Mouse (Mus musculus) forebrain, embryonic 12.5 days (tissue): ENCODE measurements at regions not wholly inside any gene's neighbourhood (a gene's known extent, or its start where the extent isn't known, plus 50 kb on each side); places are given as distances from the start of the nearest gene placed in this dataset.

Experiments
- ATAC-seq: fragments of 200-750 bp; cut with Nextera tagmentation; 2 replicates; pipeline ENCODE4 v1.8.0; 2017; ENCODE audit warnings: moderate TSS enrichment; ENCODE audit not compliant: low FRiP score
- H3K27ac ChIP-seq: fragments of 300-500 bp; sonication (generic); 2 replicates; pipeline ENCODE4 v1.5.1; 2016; ENCODE audit warnings: mild to moderate bottlenecking
- H3K27me3 ChIP-seq: fragments of 300-500 bp; sonication (generic); 2 replicates; pipeline ENCODE4 v1.6.1; 2016; ENCODE audit warnings: mild to moderate bottlenecking
- H3K36me3 ChIP-seq: fragments of 300-500 bp; sonication (generic); replicated peaks from 2 replicates; pipeline ENCODE4 v1.6.1; 2016; ENCODE audit warnings: mild to moderate bottlenecking
- H3K4me1 ChIP-seq: fragments of 300-500 bp; sonication (generic); 2 replicates; pipeline ENCODE4 v1.6.1; 2016
- H3K4me2 ChIP-seq: fragments of 300-500 bp; sonication (generic); 2 replicates; pipeline ENCODE4 v1.6.1; 2016; ENCODE audit warnings: mild to moderate bottlenecking, moderate library complexity
- H3K4me3 ChIP-seq: fragments of 300-500 bp; sonication (generic); replicated peaks from 2 replicates; pipeline ENCODE4 v1.5.1; 2016; ENCODE audit warnings: mild to moderate bottlenecking
- H3K9ac ChIP-seq: fragments of 300-500 bp; sonication (generic); 2 replicates; pipeline ENCODE4 v1.6.1; 2016; ENCODE audit warnings: mild to moderate bottlenecking
- H3K9me3 ChIP-seq: fragments of 300-500 bp; sonication (generic); 2 replicates; pipeline ENCODE4 v1.6.1; 2016
- WGBS: fragments of 180-500 bp; shearing (Covaris S2); methylation state at CpG from one replicate; pipeline ENCODE4 v1.1.7; 2016; 5-methylcytosine and 5-hydroxymethylcytosine counted together

DNA sequence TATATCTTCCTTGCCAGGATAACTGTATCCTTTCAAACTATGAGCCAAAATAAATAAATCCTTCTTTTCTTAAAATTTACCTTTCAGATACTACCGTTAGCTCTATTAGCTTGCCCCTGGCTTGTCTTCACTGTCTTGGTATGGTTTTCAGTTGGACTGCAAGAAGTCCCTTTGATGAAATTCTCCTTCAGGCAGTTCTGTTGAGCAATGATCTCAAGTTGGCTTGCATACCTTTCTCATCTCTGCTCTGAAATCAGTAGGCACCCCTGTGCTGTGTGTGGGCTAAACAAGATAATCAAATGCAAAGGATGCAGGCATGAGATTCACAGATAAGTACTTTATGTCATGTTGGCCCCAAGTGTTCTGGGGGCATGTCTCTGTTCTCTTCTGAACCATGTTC, 155.2 kb upstream of the Fst start:
- H3K4me2 ChIP-seq, result no peak overlapping the region
- no peaks in the 10 kb centered on the region for H3K9me3 ChIP-seq
- ATAC-seq, result no peak
- H3K27ac ChIP-seq, result no peak overlapping the region
- H3K4me3 ChIP-seq, result no peak overlapping the region
- H3K36me3 ChIP-seq, result no peaks in the 10 kb centered on the region
- H3K9ac ChIP-seq, result no peak overlapping the region
- no peaks in the 10 kb centered on the region for H3K4me1 ChIP-seq
- WGBS, result 94% methylated on average over 1 of the region's 1 CpGs
- H3K27me3 ChIP-seq, result no peaks in the 10 kb centered on the region

DNA sequence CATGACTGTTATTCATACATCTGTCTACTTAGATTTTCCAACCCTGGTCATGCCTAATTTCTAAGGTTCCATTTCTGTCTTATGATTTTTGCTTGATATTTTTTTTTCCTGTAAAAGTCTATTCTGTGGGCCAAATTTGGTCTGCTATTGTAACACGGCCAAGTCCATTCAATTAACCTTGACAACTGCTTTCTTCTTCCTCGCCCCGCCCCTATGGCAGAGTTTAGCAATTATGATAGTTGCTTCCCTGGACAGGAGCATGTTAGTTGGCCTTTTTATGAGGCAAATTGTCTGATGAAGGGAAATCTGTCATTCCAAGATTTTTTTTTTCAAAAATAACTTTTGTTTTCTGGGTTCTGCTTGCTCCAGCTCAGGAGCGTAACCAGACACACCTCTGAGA, 160.7 kb upstream of the Fst start:
- WGBS, result 89% methylated on average over 4 of the region's 4 CpGs
- Histone ChIP-seq H3K27me3 (no peaks in the 10 kb centered on the region), H3K9ac (no peak overlapping the region), H3K4me3 (no peak overlapping the region), H3K9me3 (no peaks in the 10 kb centered on the region), H3K27ac (no peak overlapping the region), H3K36me3 (no peaks in the 10 kb centered on the region), H3K4me1 (no peaks in the 10 kb centered on the region), H3K4me2 (no peak overlapping the region)
- ATAC-seq, result no peak

DNA sequence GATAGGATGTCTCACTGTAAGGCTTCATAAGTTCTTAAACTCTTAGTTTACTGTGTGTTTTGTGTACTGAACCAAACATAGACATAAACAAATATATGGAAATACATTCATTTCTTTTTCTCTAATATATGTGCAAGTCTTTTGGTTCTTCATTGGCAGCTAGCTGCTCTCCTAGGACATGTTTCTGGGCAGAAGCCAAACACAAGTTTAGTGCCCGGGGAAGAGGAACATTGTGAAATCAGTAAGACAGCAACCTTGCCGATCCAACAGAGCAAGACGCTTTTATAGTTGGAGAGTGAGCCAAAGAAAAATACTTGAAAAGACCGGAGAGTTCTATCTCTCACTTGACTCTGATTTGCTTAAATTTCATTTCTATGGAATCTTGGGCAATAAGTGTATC, 178.0 kb upstream of the Fst start:
- H3K36me3 ChIP-seq, result no peaks in the 10 kb centered on the region
- H3K27me3 ChIP-seq, result no peaks in the 10 kb centered on the region
- no peaks in the 10 kb centered on the region for H3K4me1 ChIP-seq
- ATAC-seq, result no peak
- no peak overlapping the region for H3K4me3 ChIP-seq
- no peak overlapping the region for H3K27ac ChIP-seq
- no peak overlapping the region for H3K4me2 ChIP-seq
- H3K9me3 ChIP-seq, result no peaks in the 10 kb centered on the region
- WGBS, result 95% methylated on average over 4 of the region's 4 CpGs
- no peak overlapping the region for H3K9ac ChIP-seq

DNA sequence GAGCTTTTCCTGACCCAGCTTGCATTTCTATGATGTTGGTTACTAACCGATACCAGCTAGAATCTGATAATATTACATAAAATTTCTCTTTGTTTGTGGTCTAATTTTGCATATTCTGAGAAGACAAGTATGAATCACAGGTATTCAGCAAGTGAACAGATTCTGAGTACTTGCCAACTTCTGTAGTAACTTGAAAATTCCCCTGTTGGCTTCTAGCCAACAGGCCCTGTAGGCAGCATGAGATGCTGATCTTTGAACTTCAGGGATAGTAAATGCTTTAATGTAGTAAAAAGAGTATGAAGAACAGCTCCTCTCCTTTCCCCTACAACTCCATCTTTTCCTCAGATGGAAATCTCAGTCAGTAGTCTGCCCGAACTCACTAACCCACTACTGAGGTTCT, 178.5 kb upstream of the Mocs2 start:
- no peak for ATAC-seq
- Histone ChIP-seq H3K4me2 (no peak overlapping the region), H3K4me3 (no peak overlapping the region), H3K9me3 (no peaks in the 10 kb centered on the region), H3K9ac (no peak overlapping the region), H3K4me1 (peaks cover 5% of the 10 kb centered on the region; the same call in 1 of the 2 replicates), H3K27ac (no peak overlapping the region), H3K36me3 (no peaks in the 10 kb centered on the region), H3K27me3 (no peaks in the 10 kb centered on the region)
- 94% methylated on average over 2 of the region's 2 CpGs for WGBS

DNA sequence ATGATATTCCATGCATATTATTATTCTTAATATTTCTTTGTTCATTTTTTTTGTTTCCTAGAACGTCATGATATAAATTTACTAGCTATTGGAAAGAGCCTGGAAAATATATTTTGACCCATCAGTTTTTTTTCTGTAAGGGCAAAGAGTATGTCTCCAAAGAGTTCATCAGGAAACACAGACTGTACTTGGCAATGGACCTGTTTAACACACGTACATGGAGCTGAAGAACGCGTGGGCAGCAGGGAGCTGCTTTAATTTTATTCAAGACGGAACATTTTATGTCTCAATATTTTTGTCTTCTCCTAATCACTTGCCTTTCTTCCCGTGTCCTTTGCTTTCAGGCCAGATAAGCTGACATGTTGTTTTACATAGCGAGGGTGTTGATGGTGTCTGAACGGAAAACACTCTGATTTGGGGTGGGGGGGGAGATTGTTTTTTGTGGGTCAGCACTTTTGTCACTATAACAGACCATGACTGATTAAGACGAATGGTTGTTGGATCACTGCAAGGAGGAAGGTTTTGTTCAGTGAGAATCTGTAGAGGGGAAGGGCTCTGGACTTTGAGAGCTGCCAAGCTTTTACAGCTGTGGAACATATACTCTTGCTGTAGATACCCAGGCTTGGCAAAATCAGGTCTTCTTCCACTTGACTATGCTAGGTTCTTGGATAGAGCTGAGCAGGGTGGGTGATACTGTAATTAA, 176.2 kb upstream of the Mocs2 start:
- H3K27me3 ChIP-seq, result no peaks in the 10 kb centered on the region
- no peak overlapping the region for H3K4me2 ChIP-seq
- H3K4me3 ChIP-seq, result no peak overlapping the region
- H3K27ac ChIP-seq, result no peak overlapping the region
- no peak overlapping the region for H3K9ac ChIP-seq
- 87% methylated on average over 9 of the region's 9 CpGs for WGBS
- no peak for ATAC-seq
- no peaks in the 10 kb centered on the region for H3K36me3 ChIP-seq
- no peaks in the 10 kb centered on the region for H3K9me3 ChIP-seq
- H3K4me1 ChIP-seq, result peaks cover 5% of the 10 kb centered on the region; the same call in 1 of the 2 replicates

DNA sequence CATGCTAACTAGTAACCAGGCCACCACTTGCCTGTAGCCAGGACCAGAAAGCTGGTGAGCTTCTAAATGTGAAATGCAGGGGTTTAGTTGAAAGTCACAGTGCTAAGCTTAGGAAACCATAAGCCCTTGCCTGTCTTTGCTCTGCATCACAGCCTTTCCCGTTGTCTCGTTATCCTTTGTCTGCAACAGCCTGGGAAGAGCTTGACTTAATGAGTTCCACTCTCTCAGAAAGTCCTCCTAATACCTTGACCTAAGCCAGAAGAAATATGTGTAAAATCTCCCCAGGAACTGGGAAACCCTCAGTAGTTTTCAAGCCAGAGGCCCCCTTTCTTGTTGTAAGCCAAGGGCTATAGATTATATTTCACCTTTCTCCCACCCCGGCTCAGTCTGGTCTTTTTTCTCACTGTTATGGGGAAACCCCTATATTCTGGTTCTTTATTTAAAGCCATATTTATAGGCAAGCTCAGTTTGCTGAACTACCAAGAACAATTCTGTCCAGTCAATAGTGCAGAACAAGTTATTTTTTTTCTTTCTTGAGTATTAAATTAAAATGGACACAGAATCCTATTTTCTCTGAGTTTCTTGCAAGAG, 175.0 kb upstream of the Mocs2 start:
- Histone ChIP-seq H3K36me3 (no peaks in the 10 kb centered on the region), H3K27me3 (no peaks in the 10 kb centered on the region), H3K27ac (no peak overlapping the region), H3K9me3 (no peaks in the 10 kb centered on the region), H3K4me3 (no peak overlapping the region), H3K4me2 (no peak overlapping the region), H3K9ac (no peak overlapping the region), H3K4me1 (peaks cover 5% of the 10 kb centered on the region; the same call in 1 of the 2 replicates)
- 38% methylated on average over 3 of the region's 3 CpGs for WGBS
- no peak for ATAC-seq

DNA sequence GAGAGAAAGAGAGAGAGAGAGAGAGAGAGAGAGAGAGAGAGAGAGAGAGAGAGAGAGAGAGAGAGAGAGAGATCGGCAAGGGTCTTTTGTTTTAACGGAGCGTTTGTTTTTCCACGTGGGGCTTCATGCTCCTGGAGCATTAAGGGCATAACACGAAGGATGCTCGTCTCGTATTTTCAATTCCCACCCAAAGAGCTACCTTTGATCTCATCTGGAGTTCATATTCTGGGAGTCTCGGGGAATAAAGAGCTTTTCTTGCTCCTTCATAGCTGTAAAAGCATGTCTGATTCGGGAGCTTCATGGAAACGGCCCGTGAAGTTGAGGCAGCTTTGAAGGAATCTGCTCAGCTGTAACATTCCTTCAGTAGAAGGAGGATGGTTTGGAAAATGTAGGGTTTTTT, 174.5 kb upstream of the Mocs2 start:
- H3K9ac ChIP-seq, result no peak overlapping the region
- no peak overlapping the region for H3K27ac ChIP-seq
- no peaks in the 10 kb centered on the region for H3K9me3 ChIP-seq
- no peak overlapping the region for H3K4me3 ChIP-seq
- 62% methylated on average over 11 of the region's 11 CpGs for WGBS
- ATAC-seq, result no peak
- H3K4me1 ChIP-seq, result peaks cover 5% of the 10 kb centered on the region; the same call in 1 of the 2 replicates
- no peak overlapping the region for H3K4me2 ChIP-seq
- no peaks in the 10 kb centered on the region for H3K27me3 ChIP-seq
- H3K36me3 ChIP-seq, result no peaks in the 10 kb centered on the region

DNA sequence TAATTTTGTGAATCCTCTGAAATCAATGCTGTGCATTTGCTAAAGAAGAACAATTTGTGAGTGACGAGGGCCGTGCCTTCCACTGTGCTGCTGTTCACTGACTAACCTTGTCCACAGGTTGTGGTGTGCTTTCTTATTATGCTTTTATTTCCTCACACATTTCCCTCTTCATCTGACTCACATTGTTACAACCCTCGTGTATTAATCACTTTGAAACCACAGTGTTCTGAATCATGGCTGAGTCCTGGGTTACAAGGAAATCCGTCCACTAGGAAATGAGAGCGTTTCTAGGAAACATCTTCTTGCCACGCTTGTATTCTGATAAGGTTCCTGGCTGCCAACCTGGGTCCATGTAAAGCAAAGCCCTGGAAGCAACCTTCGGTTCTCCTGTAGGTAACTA, 163.8 kb upstream of the Mocs2 start:
- H3K4me3 ChIP-seq, result no peak overlapping the region
- WGBS, result 94% methylated on average over 7 of the region's 7 CpGs
- ATAC-seq, result no peak

DNA sequence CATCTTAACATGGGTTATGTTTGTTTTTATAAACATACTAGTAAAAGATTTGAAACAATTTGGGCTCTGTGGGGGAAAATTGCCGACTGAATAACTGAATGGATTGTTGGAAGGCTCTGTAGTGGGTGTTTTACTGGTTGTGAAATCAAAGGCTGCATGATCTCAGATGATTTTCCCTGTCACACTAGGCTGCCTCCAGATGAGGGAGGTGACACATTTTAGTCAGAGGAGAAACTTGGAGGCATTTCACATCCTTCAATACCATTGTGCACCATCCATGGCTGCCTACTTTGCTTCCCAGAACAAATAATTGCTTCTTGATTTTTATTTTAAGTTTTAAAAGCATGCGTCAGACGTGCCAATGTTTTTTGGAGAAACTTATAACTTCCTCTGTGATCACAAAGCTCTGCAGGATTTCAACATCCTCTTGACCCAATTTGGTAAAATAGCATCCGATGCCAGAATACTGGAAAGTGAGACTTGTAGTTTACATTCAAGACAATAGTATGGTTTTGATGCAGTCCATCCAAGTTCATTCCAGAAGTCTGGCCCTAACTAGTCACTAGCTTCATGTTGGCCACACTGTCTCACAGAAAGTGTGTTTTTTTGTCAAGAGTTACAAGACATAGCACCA, 163.0 kb upstream of the Mocs2 start:
- H3K4me3 ChIP-seq, result no peak overlapping the region
- no peaks in the 10 kb centered on the region for H3K4me1 ChIP-seq
- no peaks in the 10 kb centered on the region for H3K9me3 ChIP-seq
- H3K27ac ChIP-seq, result no peak overlapping the region
- ATAC-seq, result no peak
- no peak overlapping the region for H3K9ac ChIP-seq
- H3K27me3 ChIP-seq, result no peaks in the 10 kb centered on the region
- no peak overlapping the region for H3K4me2 ChIP-seq
- H3K36me3 ChIP-seq, result no peaks in the 10 kb centered on the region
- WGBS, result 89% methylated on average over 4 of the region's 4 CpGs

More for the DNA sequence above, 163.8 kb upstream of the Mocs2 start:
- no peaks in the 10 kb centered on the region for H3K27me3 ChIP-seq
- no peak overlapping the region for H3K27ac ChIP-seq
- H3K9ac ChIP-seq, result no peak overlapping the region
- no peaks in the 10 kb centered on the region for H3K9me3 ChIP-seq
- H3K36me3 ChIP-seq, result no peaks in the 10 kb centered on the region
- no peaks in the 10 kb centered on the region for H3K4me1 ChIP-seq
- H3K4me2 ChIP-seq, result no peak overlapping the region

DNA sequence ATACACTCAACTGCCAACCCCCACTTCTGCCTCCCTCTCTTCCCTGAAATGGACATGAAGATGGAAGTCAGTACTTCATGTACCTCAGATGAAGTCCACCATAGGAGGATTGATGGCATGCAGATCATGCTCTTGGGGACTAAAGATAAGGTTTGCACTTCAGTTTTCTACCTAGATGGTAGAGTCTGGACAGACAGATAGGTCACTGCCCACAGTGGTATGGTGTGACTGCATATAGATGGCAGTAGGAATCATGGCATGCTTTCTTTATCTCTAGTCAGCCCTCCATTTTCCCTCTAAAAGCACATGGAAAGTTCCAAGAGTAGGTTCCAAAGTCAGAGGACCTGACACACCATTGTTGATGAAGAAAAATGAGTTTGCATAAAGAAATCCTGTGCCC, 145.6 kb upstream of the Mocs2 start:
- Histone ChIP-seq H3K4me1 (no peaks in the 10 kb centered on the region), H3K9me3 (no peaks in the 10 kb centered on the region), H3K27me3 (no peaks in the 10 kb centered on the region), H3K9ac (no peak overlapping the region), H3K27ac (no peak overlapping the region), H3K4me2 (no peak overlapping the region), H3K36me3 (no peaks in the 10 kb centered on the region), H3K4me3 (no peak overlapping the region)
- no peak; the same call in 1 of the 2 replicates for ATAC-seq

DNA sequence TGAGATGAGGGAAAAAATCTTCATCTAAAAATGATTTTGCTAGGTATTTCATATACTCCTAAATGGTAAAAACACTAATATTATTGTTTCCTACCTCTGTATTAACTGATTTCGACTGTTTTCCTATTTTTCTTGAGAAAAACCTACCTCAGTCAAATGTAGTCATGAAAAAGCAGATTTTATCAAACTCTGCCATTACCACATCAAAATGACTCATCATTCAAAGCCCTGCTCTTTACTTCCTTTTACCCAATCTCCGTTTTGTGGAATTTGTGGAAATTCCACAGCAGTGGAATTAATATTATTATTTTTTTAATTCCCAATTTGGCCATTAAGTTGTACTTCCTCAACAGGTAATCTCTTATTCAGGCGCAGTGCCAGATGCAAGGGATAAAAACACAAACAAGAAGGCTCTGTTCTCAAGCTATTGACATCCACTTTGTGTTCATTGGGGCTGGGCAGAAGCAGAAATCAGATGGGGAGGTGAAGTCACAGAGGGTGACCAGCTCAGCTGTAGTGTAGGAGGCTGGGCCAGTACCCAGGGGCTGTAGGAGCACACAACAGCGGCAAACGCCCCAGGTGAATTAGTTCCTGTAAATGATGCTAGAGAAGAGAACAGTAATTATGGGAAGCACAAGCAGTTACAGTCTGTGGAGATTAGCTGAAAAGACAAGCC, 138.2 kb upstream of the Mocs2 start:
- H3K9ac ChIP-seq, result no peak overlapping the region
- ATAC-seq, result no peak
- no peaks in the 10 kb centered on the region for H3K36me3 ChIP-seq
- WGBS, result 77% methylated on average over 5 of the region's 5 CpGs
- no peak overlapping the region for H3K4me3 ChIP-seq
- no peaks in the 10 kb centered on the region for H3K27me3 ChIP-seq
- no peak overlapping the region for H3K27ac ChIP-seq
- no peaks in the 10 kb centered on the region for H3K4me1 ChIP-seq
- H3K4me2 ChIP-seq, result no peak overlapping the region
- H3K9me3 ChIP-seq, result no peaks in the 10 kb centered on the region

DNA sequence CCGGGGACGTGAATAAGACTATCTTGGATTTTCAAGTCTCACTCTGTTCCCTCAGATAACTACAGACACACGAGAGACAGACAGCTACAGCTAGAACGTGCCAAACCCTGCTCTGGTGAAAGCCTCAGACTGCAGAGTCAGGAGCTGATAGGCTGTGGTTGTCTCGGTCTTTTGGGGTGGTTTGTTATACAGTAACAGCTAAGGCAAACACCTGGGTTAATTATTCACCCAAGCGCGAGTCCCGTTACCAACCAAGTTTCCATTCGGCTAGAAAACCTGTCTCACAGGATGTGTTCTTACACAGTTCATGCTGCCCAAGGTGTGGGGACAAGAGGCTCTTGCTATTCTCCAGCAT, 137.7 kb upstream of the Mocs2 start:
- Histone ChIP-seq H3K4me2 (no peak overlapping the region), H3K27ac (no peak overlapping the region), H3K4me3 (no peak overlapping the region), H3K9ac (no peak overlapping the region), H3K36me3 (no peaks in the 10 kb centered on the region), H3K4me1 (no peaks in the 10 kb centered on the region), H3K27me3 (no peaks in the 10 kb centered on the region), H3K9me3 (no peaks in the 10 kb centered on the region)
- WGBS, result 79% methylated on average over 9 of the region's 9 CpGs
- ATAC-seq, result no peak
